Comparison of ENCODE assay signal across 9 mouse cellular contexts in genomic region chr10:4553442-4554119, GRCm38 (mm10). TPM values are rescaled to one million over a fixed set of nuclear protein-coding genes. Genes with fewer than 3 reads are reported as not detected.
A peak's percentile ranks its signal among the peaks of the same experiment; 100 is the strongest.
DNase-seq lines count a peak whose midpoint lies in the region; ATAC-seq and TF ChIP-seq lines count a peak whose summit lies in the region.
"Had no signal": no experiment of that assay in that cellular context is flagged by ENCODE, and none has a peak within 500 bp of the region (broad histone marks: within the 10 kb centered on the region; RNA-seq: fewer than 3 reads in every experiment).

No protein-coding gene starts in this region.

- 75% methylated on average over 9 of the region's 9 CpGs for WGBS in heart, embryonic 11.5 days (ENCODE audit: insufficient replicate concordance)
- 49% methylated on average over 9 of the region's 9 CpGs for WGBS in hindbrain, postnatal 0 days
- WGBS in forebrain, embryonic 13.5 days = 81% methylated on average over 9 of the region's 9 CpGs
- WGBS in intestine, embryonic 16.5 days = 44% methylated on average over 9 of the region's 9 CpGs

- no peak overlapping the region for H3K4me3 ChIP-seq in heart, embryonic 11.5 days (ENCODE audit: low read depth, low read length)
- no peak overlapping the region for H3K4me3 ChIP-seq in hindbrain, postnatal 0 days (ENCODE audit: low read length)
- no peak overlapping the region for H3K4me3 ChIP-seq in forebrain, embryonic 13.5 days
- H3K4me3 ChIP-seq in intestine, embryonic 16.5 days (ENCODE audit: low read length) = no peak overlapping the region
- H3K4me3 ChIP-seq in left cerebral cortex, adult 2 months = no peak overlapping the region

- ATAC-seq in heart, embryonic 11.5 days (replicated peaks; ENCODE audit: insufficient number of reproducible peaks, low FRiP score, low TSS enrichment) = no peak
- ATAC-seq in hindbrain, postnatal 0 days = no peak; the same call in 1 of the 2 replicates
- no peak for ATAC-seq in forebrain, embryonic 13.5 days
- ATAC-seq in intestine, embryonic 16.5 days = no peak
- ATAC-seq: inflammation-experienced regulatory T-cells, adult 6 months had no signal

- no peaks in the 10 kb centered on the region for H3K27me3 ChIP-seq in heart, embryonic 11.5 days (ENCODE audit: control insufficient read depth, insufficient read depth, low read length)
- no peaks in the 10 kb centered on the region for H3K27me3 ChIP-seq in hindbrain, postnatal 0 days (ENCODE audit: insufficient read depth, low read length)
- no peaks in the 10 kb centered on the region for H3K27me3 ChIP-seq in forebrain, embryonic 13.5 days
- no peaks in the 10 kb centered on the region for H3K27me3 ChIP-seq in intestine, embryonic 16.5 days (replicated peaks; ENCODE audit: control insufficient read depth, insufficient read depth, low read length)

- TF ChIP-seq CTCF in hindbrain, postnatal 0 days (IDR thresholded peaks at IDR 0.05; ENCODE audit: low read depth) = no peak
- TF ChIP-seq CTCF in left cerebral cortex, adult 2 months (IDR thresholded peaks at IDR 0.05) = no peak

- H3K4me2 ChIP-seq in heart, embryonic 11.5 days = no peak overlapping the region
- H3K4me2 ChIP-seq in hindbrain, postnatal 0 days (ENCODE audit: low read depth, low read length) = no peak overlapping the region
- H3K4me2 ChIP-seq in forebrain, embryonic 13.5 days = no peak overlapping the region
- no peak overlapping the region for H3K4me2 ChIP-seq in intestine, embryonic 16.5 days (ENCODE audit: low read depth, low read length)

- no peaks in the 10 kb centered on the region for H3K9me3 ChIP-seq in heart, embryonic 11.5 days (replicated peaks; ENCODE audit: control insufficient read depth, low read length)
- H3K9me3 ChIP-seq in hindbrain, postnatal 0 days (ENCODE audit: low read length) = no peaks in the 10 kb centered on the region
- H3K9me3 ChIP-seq in forebrain, embryonic 13.5 days (replicated peaks) = no peaks in the 10 kb centered on the region
- no peaks in the 10 kb centered on the region for H3K9me3 ChIP-seq in intestine, embryonic 16.5 days (ENCODE audit: control insufficient read depth, low read length)

- no peak overlapping the region for H3K9ac ChIP-seq in heart, embryonic 11.5 days (ENCODE audit: low read depth, low read length)
- H3K9ac ChIP-seq in hindbrain, postnatal 0 days (replicated peaks; ENCODE audit: low read length) = no peak overlapping the region
- no peak overlapping the region for H3K9ac ChIP-seq in forebrain, embryonic 13.5 days
- H3K9ac ChIP-seq in intestine, embryonic 16.5 days (ENCODE audit: low read depth, low read length) = no peak overlapping the region

- intact Hi-C loops in left cerebral cortex, adult 2 months (cut with DNase I) = no loop called here

- DNase-seq in heart, adult 11 months = peak; percentile 93
- peak; percentile 28 to 32 for DNase-seq in adrenal gland, postnatal 36 days
- peak; percentile 41 for DNase-seq in hindbrain, postnatal 0 days (ENCODE audit: low spot score)
- peak; percentile 55 for DNase-seq in mesoderm, embryonic 11.5 days (ENCODE audit: low read depth, low spot score)
- DNase-seq in left cerebral cortex, adult 2 months (ENCODE audit: extremely low spot score in 1 of 2, low spot score in 2 of 2) = no peak

- no peaks in the 10 kb centered on the region for H3K4me1 ChIP-seq in heart, embryonic 11.5 days (ENCODE audit: control insufficient read depth, insufficient read depth, low read length)
- no peaks in the 10 kb centered on the region for H3K4me1 ChIP-seq in hindbrain, postnatal 0 days (ENCODE audit: insufficient read depth, low read length)
- H3K4me1 ChIP-seq in forebrain, embryonic 13.5 days = no peaks in the 10 kb centered on the region
- peaks cover 4% of the 10 kb centered on the region; the same call in 1 of the 2 replicates for H3K4me1 ChIP-seq in intestine, embryonic 16.5 days (ENCODE audit: control insufficient read depth, insufficient read depth, low read length)

- H3K27ac ChIP-seq in heart, embryonic 11.5 days (ENCODE audit: low read depth, low read length) = no peak overlapping the region
- no peak overlapping the region for H3K27ac ChIP-seq in hindbrain, postnatal 0 days
- no peak overlapping the region for H3K27ac ChIP-seq in forebrain, embryonic 13.5 days
- H3K27ac ChIP-seq in intestine, embryonic 16.5 days (ENCODE audit: low read length) = no peak overlapping the region
- no peak overlapping the region for H3K27ac ChIP-seq in left cerebral cortex, adult 2 months

- H3K36me3 ChIP-seq in heart, embryonic 11.5 days (ENCODE audit: control insufficient read depth, insufficient read depth, low read length) = no peaks in the 10 kb centered on the region
- no peaks in the 10 kb centered on the region for H3K36me3 ChIP-seq in hindbrain, postnatal 0 days (ENCODE audit: insufficient read depth, low read length)
- no peaks in the 10 kb centered on the region for H3K36me3 ChIP-seq in forebrain, embryonic 13.5 days (ENCODE audit: poor library complexity, severe bottlenecking)
- no peaks in the 10 kb centered on the region for H3K36me3 ChIP-seq in intestine, embryonic 16.5 days (ENCODE audit: control insufficient read depth, insufficient read depth, low read length)

RNA-seq across cellular contexts. Expression of gene Esr1, which starts 57.8 kb away (rescaled TPM):
- 1.2 and 1.3 TPM in 2 replicates for polyA plus RNA-seq in heart, embryonic 11.5 days (2014; fragmentation: Nextera tagmentation; extraction: Ambion mirVana)
- total RNA-seq in adrenal gland, postnatal 36 days (2021) = 10 to 100 TPM; 14.3 to 15.0 TPM
- total RNA-seq in hindbrain, postnatal 0 days (2014; rRNA removed) = 0.58 and 0.93 TPM in 2 replicates
- 0.63 and 0.67 TPM in 2 replicates for polyA plus RNA-seq in hindbrain, postnatal 0 days (2015; fragmentation: Nextera tagmentation; extraction: Ambion mirVana)
- polyA plus RNA-seq in forebrain, embryonic 13.5 days (2015; fragmentation: Nextera tagmentation; extraction: Ambion mirVana) = 0.04 TPM in 1 of 2 replicates, not detected in the other
- 0.37 and 0.55 TPM in 2 replicates for polyA plus RNA-seq in intestine, embryonic 16.5 days (2015; fragmentation: Nextera tagmentation; extraction: Ambion mirVana)
- total RNA-seq in left cerebral cortex, adult 2 months (2021) = 1 to 10 TPM; 2.3 to 3.8 TPM

Comparison
In these comparisons a context has a peak if more than half of its experiments do, and no peak if none do; other contexts are left out.
1. DNase-seq: peak in heart, adult 11 months (single experiment), adrenal gland, postnatal 36 days (2 of 2), hindbrain, postnatal 0 days (single experiment) and mesoderm, embryonic 11.5 days (single experiment); none in left cerebral cortex, adult 2 months (0 of 2).